Mouse (Mus musculus) liver, postnatal 0 days (tissue): ENCODE measurements at regions not wholly inside any gene's neighbourhood (a gene's known extent, or its start where the extent isn't known, plus 50 kb on each side); places are given as distances from the start of the nearest gene placed in this dataset.

Source experiments
- CTCF ChIP-seq: sonication (generic); IDR thresholded peaks from 2 replicates; pipeline ENCODE4 v1.5.1; 2016; ENCODE audit warnings: antibody characterized with exemption, low read depth
- EP300 ChIP-seq: IDR thresholded peaks from 2 replicates; pipeline ENCODE4 v1.6.1; 2016; ENCODE audit warnings: antibody characterized with exemption, low read depth, mild to moderate bottlenecking

- TF ChIP-seq CTCF: no peak
- no peak for TF ChIP-seq EP300
Observed at GRCm38 (mm10) chr13:73097502-73097901, 162.8 kb upstream of the Irx4 start.
